Mouse (Mus musculus) C2C12 (cell line): Measurements from ENCODE around the gene Ngly1. TPM values are rescaled to one million over a fixed set of nuclear protein-coding genes. Genes with fewer than 3 reads are reported as not detected.

Experiments
- H3K27me3 ChIP-seq: one replicate; pipeline ENCODE4 v1.6.1; 2011; ENCODE audit not compliant: control insufficient read depth, insufficient read depth, insufficient read length
- H3K36me3 ChIP-seq: one replicate; pipeline ENCODE4 v1.6.1; 2011; ENCODE audit not compliant: control insufficient read depth, insufficient read depth
- H3K4me3 ChIP-seq: one replicate; pipeline ENCODE4 v1.5.1; 2011; ENCODE audit warnings: mild to moderate bottlenecking, control low read depth; ENCODE audit not compliant: poor library complexity, insufficient read depth, severe bottlenecking
- H3K79me2 ChIP-seq: one replicate; pipeline ENCODE4 v1.6.1; 2011; ENCODE audit not compliant: control insufficient read depth, insufficient read depth
- H3K79me3 ChIP-seq: one replicate; pipeline ENCODE4 v1.6.1; 2011; ENCODE audit warnings: low read depth, control low read depth
- H3ac ChIP-seq: one replicate; pipeline ENCODE3; 2011; ENCODE audit warnings: low read depth; ENCODE audit not compliant: control insufficient read depth, insufficient read length
- CEBPB ChIP-seq: IDR thresholded peaks from one replicate; pipeline ENCODE4 v1.6.1; 2011; ENCODE audit warnings: low read depth, mild to moderate bottlenecking, control low read depth, moderate library complexity
- CTCF ChIP-seq: IDR thresholded peaks from one replicate; pipeline ENCODE4 v1.5.1; 2011; ENCODE audit not compliant: control insufficient read depth, insufficient read depth, insufficient read length
- FOSL1 ChIP-seq: IDR thresholded peaks from one replicate; pipeline ENCODE4 v1.8.0; 2011; ENCODE audit warnings: mild to moderate bottlenecking, low read length; ENCODE audit not compliant: poor library complexity, insufficient read depth, severe bottlenecking
- MAX ChIP-seq: IDR thresholded peaks from one replicate; pipeline ENCODE4 v1.6.1; 2011; ENCODE audit warnings: mild to moderate bottlenecking, control low read depth
- MYOD1 ChIP-seq: IDR thresholded peaks from one replicate; pipeline ENCODE4 v1.6.1; 2011; ENCODE audit warnings: low read depth; ENCODE audit not compliant: control insufficient read depth, insufficient read length
- MYOG ChIP-seq: IDR thresholded peaks from one replicate; pipeline ENCODE4 v1.6.1; 2011; ENCODE audit not compliant: control insufficient read depth, insufficient read length; ENCODE audit errors: extremely low read depth
- USF1 ChIP-seq: IDR thresholded peaks from one replicate; pipeline ENCODE4 v1.6.1; 2011; ENCODE audit warnings: low read depth, mild to moderate bottlenecking, control low read depth, moderate library complexity
- polyA plus RNA-seq: library from polyadenylated mRNA; unstranded; fragments of >200 nt; fragmentation: generic; extraction: Trizol; gene quantifications from one replicate; pipeline ENCODE4 v1.2.1, GENCODE M21; 2012; ENCODE audit warnings: missing spikeins

Gene Ngly1
- polyA plus RNA-seq, 1 experiment: 7.4 TPM

DNA sequence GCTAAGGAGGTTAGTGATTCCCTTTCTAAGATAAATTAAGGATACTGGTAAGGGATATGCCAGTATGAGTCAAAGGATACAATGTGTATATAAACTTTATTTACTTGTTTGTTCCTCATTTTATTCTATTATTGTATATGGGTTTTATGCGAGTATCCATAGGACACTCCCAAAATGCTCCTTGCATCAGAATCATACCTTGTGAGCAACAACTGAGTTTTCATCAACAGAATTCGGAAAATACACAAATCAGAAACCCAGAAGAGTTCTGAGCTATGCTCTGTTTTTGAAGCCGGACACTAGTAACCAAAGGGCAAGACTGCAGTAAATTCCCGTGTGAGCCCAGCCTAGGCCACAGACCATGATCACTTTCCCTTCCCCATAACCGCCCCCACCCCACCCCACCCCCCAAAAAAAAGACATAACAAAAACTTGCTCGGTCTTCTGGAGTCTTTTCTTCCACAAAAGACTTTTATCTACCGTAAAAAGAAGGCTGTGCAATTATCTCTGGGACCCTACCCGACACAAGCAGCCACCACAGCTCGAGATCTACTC, 400 bp upstream of the Ngly1 start:
- H3ac ChIP-seq: no peak overlapping the region
- peak overlapping the region; percentile 44 for H3K4me3 ChIP-seq
- TF ChIP-seq USF1: no peak
- TF ChIP-seq CEBPB: no peak
- TF ChIP-seq CTCF: no peak
- TF ChIP-seq FOSL1: no peak
- no peak for TF ChIP-seq MYOG
- no peak for TF ChIP-seq MAX
- no peak for TF ChIP-seq MYOD1
- H3K36me3 ChIP-seq: no peaks in the 10 kb centered on the region
- H3K79me2 ChIP-seq: peaks cover 22% of the 10 kb centered on the region
- peaks cover 2% of the 10 kb centered on the region for H3K79me3 ChIP-seq
- no peaks in the 10 kb centered on the region for H3K27me3 ChIP-seq

- H3K36me3 ChIP-seq: no peaks in the 10 kb centered on the region
These were observed 1.0 kb downstream of the Ngly1 start for GRCm38 (mm10) chr14:16250099-16250498.

GRCm38 (mm10) chr14:16255745-16256144, 6.7 kb downstream of the Ngly1 start:
- H3K79me2 ChIP-seq: peaks cover 12% of the 10 kb centered on the region
- H3K36me3 ChIP-seq: peaks cover 4% of the 10 kb centered on the region
- no peak overlapping the region for H3K4me3 ChIP-seq
- H3K79me3 ChIP-seq: peaks cover 2% of the 10 kb centered on the region
- no peak for TF ChIP-seq FOSL1
- peak; percentile 4 for TF ChIP-seq MYOD1
- no peaks in the 10 kb centered on the region for H3K27me3 ChIP-seq
- no peak overlapping the region for H3ac ChIP-seq

More at GRCm38 (mm10) chr14:16250099-16250498, 1.0 kb downstream of the Ngly1 start:
- Histone ChIP-seq H3K27me3 (no peaks in the 10 kb centered on the region), H3K79me3 (peaks cover 4% of the 10 kb centered on the region), H3K79me2 (peaks cover 22% of the 10 kb centered on the region), H3K4me3 (peak overlapping the region; percentile 44), H3ac (no peak overlapping the region)
- TF ChIP-seq MYOD1 (no peak), MAX (no peak), CEBPB (no peak), CTCF (no peak), USF1 (no peak), FOSL1 (no peak), MYOG (no peak)

DNA sequence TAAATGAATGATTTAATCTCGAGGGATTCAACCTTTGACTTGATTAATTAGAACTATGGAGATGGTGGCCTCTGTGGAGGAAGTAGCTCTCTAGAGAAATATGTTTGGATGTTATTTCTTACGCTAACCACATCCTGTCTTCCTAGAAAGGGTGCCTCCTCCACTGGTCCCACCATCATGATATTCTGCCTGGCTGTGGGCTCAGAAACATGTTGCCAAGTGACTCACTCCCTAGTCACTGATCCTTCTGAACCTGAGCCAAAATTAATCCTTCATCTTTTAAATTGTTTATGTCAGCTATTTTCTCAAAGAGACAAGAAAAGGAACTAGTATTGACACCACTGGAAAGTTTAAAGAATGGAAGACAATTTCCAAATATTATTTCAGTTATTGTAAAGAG, 7.1 kb downstream of the Ngly1 start:
- Histone ChIP-seq H3ac (no peak overlapping the region), H3K36me3 (peaks cover 7% of the 10 kb centered on the region), H3K79me3 (peaks cover 2% of the 10 kb centered on the region), H3K27me3 (no peaks in the 10 kb centered on the region), H3K4me3 (no peak overlapping the region), H3K79me2 (peaks cover 8% of the 10 kb centered on the region)
- TF ChIP-seq MYOD1: no peak
- no peak for TF ChIP-seq MYOG
- peak; percentile 57 for TF ChIP-seq FOSL1

- Histone ChIP-seq H3K79me3 (no peaks in the 10 kb centered on the region), H3ac (no peak overlapping the region), H3K27me3 (no peaks in the 10 kb centered on the region), H3K79me2 (no peaks in the 10 kb centered on the region), H3K4me3 (no peak overlapping the region), H3K36me3 (peaks cover 7% of the 10 kb centered on the region)
- TF ChIP-seq FOSL1: no peak
- TF ChIP-seq USF1: no peak
- no peak for TF ChIP-seq MYOD1
- TF ChIP-seq CTCF: no peak
- no peak for TF ChIP-seq CEBPB
- no peak for TF ChIP-seq MYOG
These were observed 11.5 kb downstream of the Ngly1 start for GRCm38 (mm10) chr14:16260541-16260940.

- Histone ChIP-seq H3K79me2 (no peaks in the 10 kb centered on the region), H3ac (no peak overlapping the region), H3K36me3 (peaks cover 7% of the 10 kb centered on the region), H3K4me3 (no peak overlapping the region), H3K27me3 (no peaks in the 10 kb centered on the region), H3K79me3 (no peaks in the 10 kb centered on the region)
- TF ChIP-seq CEBPB (no peak), CTCF (no peak), MYOD1 (no peak), USF1 (no peak), MAX (no peak), FOSL1 (no peak), MYOG (no peak)
These were observed 12.8 kb downstream of the Ngly1 start for GRCm38 (mm10) chr14:16261869-16262268.
